Mouse (Mus musculus): ENCODE measurements around the gene Radil. TPM values are rescaled to one million over a fixed set of nuclear protein-coding genes. Genes with fewer than 3 reads are reported as not detected.

Gene Radil
- total and polyA plus RNA-seq, 2 experiments from 2014 or later: 15.4 to 17.0 TPM

GRCm38 (mm10) chr5:142478829-142479435 is 72.0 kb downstream of the Radil start:
- Histone ChIP-seq H3K4me3 (ENCODE audit: low read depth, low read length) (no peak overlapping the region), H3K36me3 (ENCODE audit: insufficient read depth, low read length) (0 out of 2 replicates have a peak, but pooled peaks cover 7% of the 10 kb centered on the region), H3K27ac (ENCODE audit: low read depth, low read length) (no peak overlapping the region), H3K9ac (replicated peaks; ENCODE audit: low read length, poor library complexity, severe bottlenecking) (no peak overlapping the region), H3K9me3 (ENCODE audit: low read length) (no peaks in the 10 kb centered on the region), H3K27me3 (ENCODE audit: insufficient read depth, low read length) (no peaks in the 10 kb centered on the region), H3K4me1 (ENCODE audit: insufficient read depth, low read length) (0 out of 2 replicates have a peak, but pooled peaks cover 2% of the 10 kb centered on the region), H3K4me2 (ENCODE audit: low read depth, low read length, poor library complexity, severe bottlenecking) (peak overlapping the region; percentile 29)
- WGBS: 31% methylated on average over 17 of the region's 17 CpGs
- ATAC-seq (ENCODE audit: low FRiP score): peak; percentile 29
- peak; percentile 96 for TF ChIP-seq CTCF (IDR thresholded peaks at IDR 0.05)
- DNase-seq (ENCODE audit: low spot score): peak; percentile 92

GRCm38 (mm10) chr5:142477866-142478615 is 72.9 kb downstream of the Radil start:
- no peak; the same call in 1 of the 2 replicates for ATAC-seq (ENCODE audit: low FRiP score)
- no peaks in the 10 kb centered on the region for H3K27me3 ChIP-seq (ENCODE audit: insufficient read depth, low read length)
- H3K27ac ChIP-seq (ENCODE audit: low read depth, low read length): no peak overlapping the region
- H3K4me3 ChIP-seq (ENCODE audit: low read depth, low read length): no peak overlapping the region
- no peaks in the 10 kb centered on the region for H3K9me3 ChIP-seq (ENCODE audit: low read length)
- no peak overlapping the region for H3K9ac ChIP-seq (replicated peaks; ENCODE audit: low read length, poor library complexity, severe bottlenecking)
- WGBS: 87% methylated on average over 5 of the region's 5 CpGs
- no peak overlapping the region for H3K4me2 ChIP-seq (ENCODE audit: low read depth, low read length, poor library complexity, severe bottlenecking)
- no peak for DNase-seq (ENCODE audit: low spot score)
- no peak for TF ChIP-seq CTCF (IDR thresholded peaks at IDR 0.05)
- 0 out of 2 replicates have a peak, but pooled peaks cover 2% of the 10 kb centered on the region for H3K4me1 ChIP-seq (ENCODE audit: insufficient read depth, low read length)
- 0 out of 2 replicates have a peak, but pooled peaks cover 8% of the 10 kb centered on the region for H3K36me3 ChIP-seq (ENCODE audit: insufficient read depth, low read length)

- H3K4me2 ChIP-seq (ENCODE audit: low read depth, low read length, poor library complexity, severe bottlenecking): no peak overlapping the region
- H3K9me3 ChIP-seq (ENCODE audit: low read length): no peaks in the 10 kb centered on the region
- peak; percentile 14 for DNase-seq (ENCODE audit: low spot score)
- no peak overlapping the region for H3K4me3 ChIP-seq (ENCODE audit: low read depth, low read length)
- no peaks in the 10 kb centered on the region for H3K27me3 ChIP-seq (ENCODE audit: insufficient read depth, low read length)
- no peak for ATAC-seq (ENCODE audit: low FRiP score)
- H3K9ac ChIP-seq (replicated peaks; ENCODE audit: low read length, poor library complexity, severe bottlenecking): no peak overlapping the region
- H3K36me3 ChIP-seq (ENCODE audit: insufficient read depth, low read length): peaks cover 8% of the 10 kb centered on the region; the same call in 1 of the 2 replicates
- WGBS: 88% methylated on average over 12 of the region's 12 CpGs
- 0 out of 2 replicates have a peak, but pooled peaks cover 2% of the 10 kb centered on the region for H3K4me1 ChIP-seq (ENCODE audit: insufficient read depth, low read length)
- no peak for TF ChIP-seq CTCF (IDR thresholded peaks at IDR 0.05)
- no peak overlapping the region for H3K27ac ChIP-seq (ENCODE audit: low read depth, low read length)
Observed at GRCm38 (mm10) chr5:142477346-142477745, 73.6 kb downstream of the Radil start.

- Histone ChIP-seq H3K9ac (replicated peaks; ENCODE audit: low read length, poor library complexity, severe bottlenecking) (no peak overlapping the region), H3K36me3 (ENCODE audit: insufficient read depth, low read length) (peaks cover 8% of the 10 kb centered on the region; the same call in 1 of the 2 replicates), H3K4me2 (ENCODE audit: low read depth, low read length, poor library complexity, severe bottlenecking) (no peak overlapping the region), H3K27me3 (ENCODE audit: insufficient read depth, low read length) (no peaks in the 10 kb centered on the region), H3K9me3 (ENCODE audit: low read length) (no peaks in the 10 kb centered on the region), H3K27ac (ENCODE audit: low read depth, low read length) (no peak overlapping the region), H3K4me1 (ENCODE audit: insufficient read depth, low read length) (0 out of 2 replicates have a peak, but pooled peaks cover 2% of the 10 kb centered on the region), H3K4me3 (ENCODE audit: low read depth, low read length) (no peak overlapping the region)
- 87% methylated on average over 7 of the region's 7 CpGs for WGBS
- DNase-seq (ENCODE audit: low spot score) (no peak), ATAC-seq (ENCODE audit: low FRiP score) (no peak)
- no peak for TF ChIP-seq CTCF (IDR thresholded peaks at IDR 0.05)
Observed at GRCm38 (mm10) chr5:142475669-142476068, 75.2 kb downstream of the Radil start.

GRCm38 (mm10) chr5:142473696-142474095 is 77.2 kb downstream of the Radil start:
- Histone ChIP-seq H3K27me3 (ENCODE audit: insufficient read depth, low read length) (no peaks in the 10 kb centered on the region), H3K9me3 (ENCODE audit: low read length) (no peaks in the 10 kb centered on the region), H3K9ac (replicated peaks; ENCODE audit: low read length, poor library complexity, severe bottlenecking) (no peak overlapping the region), H3K36me3 (ENCODE audit: insufficient read depth, low read length) (peaks cover 17% of the 10 kb centered on the region), H3K4me1 (ENCODE audit: insufficient read depth, low read length) (no peaks in the 10 kb centered on the region), H3K4me2 (ENCODE audit: low read depth, low read length, poor library complexity, severe bottlenecking) (no peak overlapping the region), H3K27ac (ENCODE audit: low read depth, low read length) (no peak overlapping the region), H3K4me3 (ENCODE audit: low read depth, low read length) (no peak overlapping the region)
- WGBS: 62% methylated on average over 10 of the region's 10 CpGs
- peak; percentile 67 for DNase-seq (ENCODE audit: low spot score)
- ATAC-seq (ENCODE audit: low FRiP score): peak; percentile 50; the same call in 1 of the 2 replicates
- TF ChIP-seq CTCF (IDR thresholded peaks at IDR 0.05): no peak

GRCm38 (mm10) chr5:142469796-142470195 is 81.1 kb downstream of the Radil start:
- no peak overlapping the region for H3K4me2 ChIP-seq (ENCODE audit: low read depth, low read length, poor library complexity, severe bottlenecking)
- peaks cover 20% of the 10 kb centered on the region for H3K36me3 ChIP-seq (ENCODE audit: insufficient read depth, low read length)
- no peak overlapping the region for H3K9ac ChIP-seq (replicated peaks; ENCODE audit: low read length, poor library complexity, severe bottlenecking)
- peaks cover 3% of the 10 kb centered on the region; the same call in 1 of the 2 replicates for H3K4me1 ChIP-seq (ENCODE audit: insufficient read depth, low read length)
- 89% methylated on average over 11 of the region's 11 CpGs for WGBS
- no peaks in the 10 kb centered on the region for H3K9me3 ChIP-seq (ENCODE audit: low read length)
- no peaks in the 10 kb centered on the region for H3K27me3 ChIP-seq (ENCODE audit: insufficient read depth, low read length)
- no peak for DNase-seq (ENCODE audit: low spot score)
- H3K4me3 ChIP-seq (ENCODE audit: low read depth, low read length): no peak overlapping the region
- TF ChIP-seq CTCF (IDR thresholded peaks at IDR 0.05): no peak
- ATAC-seq (ENCODE audit: low FRiP score): no peak
- H3K27ac ChIP-seq (ENCODE audit: low read depth, low read length): no peak overlapping the region

All from midbrain, postnatal 0 days (tissue).